Comparison of ENCODE assay signal across 8 mouse cellular contexts in the genomic region with DNA sequence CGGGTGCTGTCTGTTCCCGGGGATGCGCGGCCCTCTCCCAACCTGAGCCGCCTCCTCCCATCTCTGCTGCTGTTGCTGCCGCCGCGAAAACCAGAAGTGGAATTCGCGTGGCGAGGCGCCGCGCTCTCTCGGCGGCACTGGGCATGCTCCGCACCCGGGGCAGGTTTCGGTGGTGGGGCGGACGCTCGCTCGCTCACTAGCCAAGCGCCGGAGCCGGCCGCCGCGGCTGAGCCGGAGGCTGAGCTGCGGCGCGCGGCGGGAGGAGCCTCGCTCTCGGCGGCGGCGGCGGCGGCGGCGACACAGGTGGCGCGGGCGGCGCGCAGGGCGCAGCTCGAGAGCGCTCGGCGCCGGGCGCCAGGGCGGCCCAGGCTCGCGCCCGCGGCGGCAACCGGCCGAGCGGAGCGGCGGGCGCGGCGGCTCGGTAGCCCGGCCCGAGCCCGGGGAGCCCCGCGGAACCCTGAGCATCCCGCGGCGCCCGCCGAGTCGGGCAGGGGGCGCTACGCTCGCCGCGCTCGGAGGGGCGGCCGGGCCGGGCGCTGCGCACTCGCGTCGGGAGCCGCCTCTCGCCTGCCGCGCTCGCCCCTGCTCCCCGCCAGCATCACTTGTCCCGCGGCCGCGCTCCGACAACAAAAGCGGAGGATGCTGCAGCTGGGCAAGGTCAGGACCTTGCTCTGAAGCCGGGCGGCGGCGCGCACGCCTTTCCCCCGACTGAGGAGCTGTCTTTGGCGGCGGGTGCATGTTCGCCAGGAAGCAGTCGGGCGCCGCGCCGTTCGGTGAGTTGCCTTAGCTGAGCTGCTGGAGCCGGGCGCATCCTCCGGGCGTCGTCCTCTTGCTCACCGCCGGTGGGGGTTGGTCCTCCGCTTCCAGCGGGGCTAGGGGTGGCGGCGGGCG. TPM values are rescaled to one million over a fixed set of nuclear protein-coding genes. Genes with fewer than 3 reads are reported as not detected.
DNase-seq lines count a peak whose midpoint lies in the region; ATAC-seq and TF ChIP-seq lines count a peak whose summit lies in the region.

A gene (plus strand): TSS at position 203 of the 891 bp plus-strand sequence.

- peak; percentile 87 for DNase-seq in hindbrain, embryonic 11.5 days (ENCODE audit: low spot score)
- peak; percentile 84 to 85 for DNase-seq in layer of hippocampus, postnatal 14 days (ENCODE audit: low spot score in 2 of 2)
- peak; percentile 78 for DNase-seq in lung, embryonic 14.5 days
- peak; percentile 91 for DNase-seq in retina, postnatal 1 day

- peak within 1 kb of the TSS; percentile 90 for H3K4me2 ChIP-seq in embryonic facial prominence, embryonic 15.5 days (replicated peaks)
- peak within 1 kb of the TSS; percentile 53 for H3K4me2 ChIP-seq in hindbrain, embryonic 11.5 days (replicated peaks; ENCODE audit: low read depth, low read length)
- H3K4me2 ChIP-seq in lung, embryonic 14.5 days, result peak within 1 kb of the TSS; percentile 87

- peak within 1 kb of the TSS; percentile 87 for H3K4me3 ChIP-seq in E14TG2a.4 (replicated peaks; ENCODE audit: low read length)
- H3K4me3 ChIP-seq in bone marrow macrophage, adult 2 months (ENCODE audit: insufficient read depth, low read length), result peak within 1 kb of the TSS; percentile 47
- H3K4me3 ChIP-seq in embryonic facial prominence, embryonic 15.5 days (replicated peaks), result peak within 1 kb of the TSS; percentile 63
- H3K4me3 ChIP-seq in hindbrain, embryonic 11.5 days (ENCODE audit: low read depth, low read length), result peak within 1 kb of the TSS; percentile 44
- peak within 1 kb of the TSS; percentile 61 for H3K4me3 ChIP-seq in lung, embryonic 14.5 days (ENCODE audit: low read depth, low read length)

- ATAC-seq in embryonic facial prominence, embryonic 15.5 days (ENCODE audit: insufficient number of reproducible peaks, low FRiP score, low TSS enrichment, low read depth), result peak; percentile 86
- peak; percentile 87 for ATAC-seq in hindbrain, embryonic 11.5 days (ENCODE audit: low FRiP score)
- peak; percentile 79 for ATAC-seq in lung, embryonic 14.5 days (ENCODE audit: insufficient read depth)
- no peak for ATAC-seq in erythroblast, adult 5-6 weeks (replicated peaks; ENCODE audit: low FRiP score, poor library complexity, severe bottlenecking)

- no peaks in the 10 kb centered on the region for H3K9me3 ChIP-seq in E14TG2a.4 (ENCODE audit: low read length)
- no peaks in the 10 kb centered on the region for H3K9me3 ChIP-seq in embryonic facial prominence, embryonic 15.5 days (replicated peaks)
- H3K9me3 ChIP-seq in hindbrain, embryonic 11.5 days (ENCODE audit: control insufficient read depth, low read length), result no peaks in the 10 kb centered on the region
- no peaks in the 10 kb centered on the region for H3K9me3 ChIP-seq in lung, embryonic 14.5 days (ENCODE audit: low read depth, low read length)

- peaks cover 22% of the 10 kb centered on the region for H3K4me1 ChIP-seq in E14TG2a.4 (replicated peaks; ENCODE audit: low read depth, low read length)
- H3K4me1 ChIP-seq in bone marrow macrophage, adult 2 months (ENCODE audit: control insufficient read depth, insufficient read depth, low read length), result no peaks in the 10 kb centered on the region
- peaks cover 14% of the 10 kb centered on the region; the same call in 1 of the 2 replicates for H3K4me1 ChIP-seq in embryonic facial prominence, embryonic 15.5 days
- no peaks in the 10 kb centered on the region for H3K4me1 ChIP-seq in hindbrain, embryonic 11.5 days (replicated peaks; ENCODE audit: control insufficient read depth, insufficient read depth, low read length)
- H3K4me1 ChIP-seq in lung, embryonic 14.5 days (ENCODE audit: insufficient read depth), result no peaks in the 10 kb centered on the region

- under 1% methylated on average over 101 of the region's 136 CpGs for WGBS in embryonic facial prominence, embryonic 15.5 days
- WGBS in hindbrain, embryonic 11.5 days, result under 1% methylated on average over 96 of the region's 136 CpGs
- WGBS in lung, embryonic 14.5 days, result under 1% methylated on average over 110 of the region's 136 CpGs

- peaks cover 58% of the 10 kb centered on the region for H3K27me3 ChIP-seq in E14TG2a.4 (ENCODE audit: insufficient read depth, low read length)
- peaks cover 29% of the 10 kb centered on the region for H3K27me3 ChIP-seq in embryonic facial prominence, embryonic 15.5 days
- no peaks in the 10 kb centered on the region for H3K27me3 ChIP-seq in hindbrain, embryonic 11.5 days (ENCODE audit: control insufficient read depth, insufficient read depth, low read length)
- peaks cover 30% of the 10 kb centered on the region for H3K27me3 ChIP-seq in lung, embryonic 14.5 days (ENCODE audit: insufficient read depth, low read length)

- TF ChIP-seq POLR2A in bone marrow macrophage, adult 2 months (IDR thresholded peaks at IDR 0.05; ENCODE audit: borderline replicate concordance, low read depth, low read length), result no peak

- H3K36me3 ChIP-seq in E14TG2a.4 (ENCODE audit: insufficient read depth, low read length), result no peaks in the 10 kb centered on the region
- H3K36me3 ChIP-seq in embryonic facial prominence, embryonic 15.5 days, result no peaks in the 10 kb centered on the region
- H3K36me3 ChIP-seq in hindbrain, embryonic 11.5 days (ENCODE audit: control insufficient read depth, insufficient read depth, low read length), result no peaks in the 10 kb centered on the region
- H3K36me3 ChIP-seq in lung, embryonic 14.5 days (ENCODE audit: insufficient read depth), result no peaks in the 10 kb centered on the region

- H3K27ac ChIP-seq in bone marrow macrophage, adult 2 months (ENCODE audit: insufficient read depth, low read depth, low read length), result no peak within 1 kb of the TSS
- H3K27ac ChIP-seq in embryonic facial prominence, embryonic 15.5 days (replicated peaks), result 0 out of 2 replicates have a peak within 1 kb of the TSS, but pooled peaks have one; percentile 23
- H3K27ac ChIP-seq in hindbrain, embryonic 11.5 days (ENCODE audit: low read depth, low read length), result peak within 1 kb of the TSS; percentile 97
- peak within 1 kb of the TSS; percentile 70; the same call in 1 of the 2 replicates for H3K27ac ChIP-seq in lung, embryonic 14.5 days (ENCODE audit: low read depth)

- TF ChIP-seq CTCF in E14TG2a.4 (conservative IDR thresholded peaks at IDR 0.05; ENCODE audit: low read length), result no peak
- TF ChIP-seq CTCF in bone marrow macrophage, adult 2 months (IDR thresholded peaks at IDR 0.05; ENCODE audit: low read depth, low read length), result no peak
- TF ChIP-seq CTCF in lung, embryonic 14.5 days (IDR thresholded peaks at IDR 0.05; ENCODE audit: low read depth), result no peak

- H3K9ac ChIP-seq in embryonic facial prominence, embryonic 15.5 days, result peak within 1 kb of the TSS; percentile 21
- peak within 1 kb of the TSS; percentile 68 for H3K9ac ChIP-seq in hindbrain, embryonic 11.5 days (ENCODE audit: low read depth, low read length)
- peak within 1 kb of the TSS; percentile 52 for H3K9ac ChIP-seq in lung, embryonic 14.5 days

RNA-seq across cellular contexts. Expression of the gene that starts here (rescaled TPM):
- polyA plus RNA-seq in bone marrow macrophage, adult 2 months (2012; ENCODE audit: insufficient read depth, insufficient read length, missing spikeins), result 0.45 and 0.58 TPM in 2 replicates
- 4.8 and 5.8 TPM in 2 replicates for polyA plus RNA-seq in embryonic facial prominence, embryonic 15.5 days (2015; fragmentation: Nextera tagmentation; extraction: Ambion mirVana)
- 28.1 and 32.2 TPM in 2 replicates for polyA plus RNA-seq in hindbrain, embryonic 11.5 days (2014; fragmentation: Nextera tagmentation; extraction: Ambion mirVana)
- total RNA-seq in layer of hippocampus, postnatal 14 days (2021), result 100 to 1,000 TPM; 220 to 250 TPM
- polyA plus RNA-seq in lung, embryonic 14.5 days (2014; fragmentation: Nextera tagmentation; extraction: Ambion mirVana), result 19.8 and 19.9 TPM in 2 replicates
- 1.7 TPM in 1 of 2 replicates, not detected in the other for total RNA-seq in erythroblast, adult 5-6 weeks (2015; ENCODE audit: low replicate concordance)
- not detected in 2 replicates for total RNA-seq in erythroblast, adult 5-6 weeks (2017; ENCODE audit: low replicate concordance)

Comparison
In these comparisons a context has a peak if more than half of its experiments do, and no peak if none do; other contexts are left out.
1. RNA of the gene that starts here (total RNA-seq): 220 to 250 TPM in layer of hippocampus, postnatal 14 days; 1.7 TPM in erythroblast, adult 5-6 weeks; every median in the first group is over 10 times any median in the second.
2. Peak in every context shown above with its lines, with median percentiles within 50 percentile points of each other: H3K4me3 ChIP-seq, H3K4me2 ChIP-seq, H3K9ac ChIP-seq and DNase-seq.